Mouse (Mus musculus) heart, adult 2 months (tissue): ENCODE measurements around the gene Bnc1.

Experiments used
- CTCF ChIP-seq: fragments of 200-600 bp; IDR thresholded peaks from 2 replicates; pipeline ENCODE4 v1.8.1; 2022; ENCODE audit warnings: antibody characterized with exemption, mild to moderate bottlenecking, moderate library complexity
- EP300 ChIP-seq: fragments of 200-500 bp; IDR thresholded peaks from 2 replicates; pipeline ENCODE4 v1.6.1; 2011; ENCODE audit warnings: low read depth, low read length, control low read depth; ENCODE audit not compliant: insufficient read depth
- POLR2A ChIP-seq: fragments of 200-500 bp; IDR thresholded peaks from 2 replicates; pipeline ENCODE4 v1.6.1; 2011; ENCODE audit warnings: mild to moderate bottlenecking, low read depth, low read length, control low read depth; ENCODE audit not compliant: insufficient read depth

DNA sequence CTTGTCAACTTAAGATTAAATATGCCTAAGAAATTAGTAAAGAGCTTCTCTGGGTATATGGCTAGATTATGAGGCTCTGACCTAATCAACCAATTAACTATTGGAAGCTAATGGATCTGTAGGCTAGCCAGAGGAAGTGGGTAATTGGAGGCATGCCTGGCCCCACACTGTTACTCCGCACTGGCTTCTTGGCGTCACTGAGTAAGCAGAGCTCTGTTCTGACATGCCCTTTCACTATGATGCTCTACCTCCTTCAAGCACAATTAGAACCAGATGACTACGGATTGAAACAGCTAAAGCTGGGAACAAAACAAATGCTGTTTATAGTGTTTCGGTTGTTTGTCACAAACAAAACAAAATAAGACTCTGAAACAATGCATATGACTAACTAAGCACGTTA is 73.8 kb downstream of the Bnc1 start:
- TF ChIP-seq CTCF (no peak), POLR2A (no peak), EP300 (no peak)
